Mouse (Mus musculus) G1E-ER4 (cell line): Measurements from ENCODE around the gene Cfh. TPM values are rescaled to one million over a fixed set of nuclear protein-coding genes. Genes with fewer than 3 reads are reported as not detected.
"Not testable (repeated sequence)": the region's sequence is repeated elsewhere in the genome, so short reads cannot be mapped to it uniquely, and the experiment has no call there.

ENCODE experiments used
- GATA1 ChIP-seq: IDR thresholded peaks from one replicate; pipeline ENCODE4 v1.8.0; 2012; ENCODE audit warnings: low read length, inconsistent platforms
- polyA plus RNA-seq: library from polyadenylated mRNA; stranded (reverse); fragments of >175 nt; gene quantifications from 2 replicates; pipeline ENCODE4 v1.2.3, GENCODE M21; 2012

Cfh gene
- not detected in 2 replicates for polyA plus RNA-seq

- not testable (repeated sequence) for TF ChIP-seq GATA1
Observed at GRCm38 (mm10) chr1:140183664-140184063, at the start of gene Cfh. Gene Cfh, minus strand, starts transcription at chr1:140183764.

GRCm38 (mm10) chr1:140226673-140227072 is 43.1 kb upstream of the Cfh start:
- no peak for TF ChIP-seq GATA1

- TF ChIP-seq GATA1 = no peak
Observed at GRCm38 (mm10) chr1:140225221-140225620, 41.7 kb upstream of the Cfh start.

- no peak for TF ChIP-seq GATA1
Observed at GRCm38 (mm10) chr1:140205329-140205728, 21.8 kb upstream of the Cfh start.

GRCm38 (mm10) chr1:140183208-140183607 is 356 bp downstream of the Cfh start:
- TF ChIP-seq GATA1 = no peak

- no peak for TF ChIP-seq GATA1
Observed at GRCm38 (mm10) chr1:140180125-140180524, 3.4 kb downstream of the Cfh start.

GRCm38 (mm10) chr1:140175442-140175841 is 8.1 kb downstream of the Cfh start:
- no peak for TF ChIP-seq GATA1

GRCm38 (mm10) chr1:140171581-140172154 is 11.9 kb downstream of the Cfh start:
- no peak for TF ChIP-seq GATA1

- TF ChIP-seq GATA1 = no peak
Observed at GRCm38 (mm10) chr1:140158970-140159369, 24.6 kb downstream of the Cfh start.

- TF ChIP-seq GATA1 = no peak
Observed at GRCm38 (mm10) chr1:140069471-140069870, 114.1 kb downstream of the Cfh start.

Other genes starting within 250 kb of the Cfh start
- gene Kcnt2, start 62.4 kb upstream of the Cfh start, polyA plus RNA-seq = not detected in 2 replicates